Mouse (Mus musculus): ENCODE results near the gene Cabin1. TPM values are rescaled to one million over a fixed set of nuclear protein-coding genes. Genes with fewer than 3 reads are reported as not detected.

Cabin1 gene
- total RNA-seq, 1 experiment, result 59.0 TPM

DNA sequence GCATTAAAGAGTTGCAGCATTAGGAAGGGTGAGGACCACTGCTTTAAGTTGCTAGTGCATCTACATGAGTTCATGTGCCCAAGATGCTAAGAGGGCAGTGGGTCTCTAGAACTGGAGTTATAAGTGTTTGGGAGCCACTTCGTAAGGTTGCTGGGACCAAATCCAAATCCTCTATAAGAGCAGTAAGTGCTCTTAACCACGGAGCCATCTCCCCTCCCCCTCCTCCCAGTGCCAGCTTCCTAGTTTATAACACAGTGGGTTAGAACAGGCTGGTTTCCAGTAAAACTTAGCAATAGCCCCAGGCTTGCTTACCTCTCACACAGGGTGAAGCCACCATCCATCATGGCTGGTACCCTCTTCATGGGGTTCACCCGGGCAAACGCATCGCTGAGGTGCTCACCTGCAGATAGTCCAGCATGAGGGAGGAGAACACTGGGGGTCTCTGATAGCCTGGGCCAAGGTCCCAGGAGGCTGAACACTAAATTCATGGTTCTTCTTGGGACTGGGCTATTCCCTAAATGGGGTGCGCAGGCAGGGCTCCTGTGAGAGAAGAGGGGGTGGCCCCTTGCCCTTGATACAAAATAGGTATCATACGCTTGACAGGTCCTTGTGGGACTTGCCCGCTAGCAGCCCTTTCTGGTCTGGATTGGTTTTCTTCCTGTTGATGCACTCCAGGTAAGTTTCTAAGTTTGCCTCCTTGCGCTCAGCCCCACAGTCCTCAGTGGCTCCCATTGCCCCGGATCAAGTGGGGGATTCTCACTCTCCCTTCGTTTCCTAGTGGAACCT, 32.8 kb upstream of the Cabin1 start:
- no peak for DNase-seq (ENCODE audit: low read depth, low spot score)
- Histone ChIP-seq H3K36me3 (ENCODE audit: control insufficient read depth, insufficient read depth, low read length, poor library complexity, severe bottlenecking) (no peaks in the 10 kb centered on the region), H3K4me3 (ENCODE audit: insufficient read depth in 1 of 2, low read depth in 1 of 2, low read length in 2 of 2, poor library complexity in 1 of 2, severe bottlenecking in 1 of 2) (no peak overlapping the region), H3K9me3 (ENCODE audit: control insufficient read depth, insufficient read depth, low read depth, low read length) (no peaks in the 10 kb centered on the region), H3K27ac (ENCODE audit: insufficient read depth, low read depth, low read length, poor library complexity, severe bottlenecking) (no peak overlapping the region), H3K9ac (ENCODE audit: insufficient read depth, low read depth, low read length, poor library complexity, severe bottlenecking) (no peak overlapping the region), H3K4me1 (ENCODE audit: control insufficient read depth in 2 of 2, insufficient read depth in 2 of 2, low read length in 2 of 2, poor library complexity in 1 of 2) (peaks cover 4 to 22% of the 10 kb centered on the region in 2 experiments)
- TF ChIP-seq MAFK (IDR thresholded peaks at IDR 0.05; ENCODE audit: insufficient read depth, low read depth, low read length), result no peak
- no peak for TF ChIP-seq CHD2 (IDR thresholded peaks at IDR 0.05; ENCODE audit: low read depth, low read length)
- no peak for TF ChIP-seq ZC3H11A (IDR thresholded peaks at IDR 0.05; ENCODE audit: borderline replicate concordance, low read depth, low read length)
- TF ChIP-seq ZNF384 (IDR thresholded peaks at IDR 0.05; ENCODE audit: low read depth, low read length), result no peak
- no peak for TF ChIP-seq HCFC1 (IDR thresholded peaks at IDR 0.05; ENCODE audit: borderline replicate concordance, insufficient read depth, low read length)
- in situ Hi-C loops (cut with MboI; ENCODE audit: low sequenced_read_pairs in 2 of 2, unreplicated experiment in 2 of 2), result no loop called here

GRCm38 (mm10) chr10:75794880-75795279, 30.7 kb upstream of the Cabin1 start:
- Histone ChIP-seq H3K27ac (ENCODE audit: insufficient read depth, low read depth, low read length, poor library complexity, severe bottlenecking) (no peak overlapping the region), H3K9me3 (ENCODE audit: control insufficient read depth, insufficient read depth, low read depth, low read length) (no peaks in the 10 kb centered on the region), H3K4me1 (ENCODE audit: control insufficient read depth in 2 of 2, insufficient read depth in 2 of 2, low read length in 2 of 2, poor library complexity in 1 of 2) (peaks cover 4 to 22% of the 10 kb centered on the region in 2 experiments), H3K36me3 (ENCODE audit: control insufficient read depth, insufficient read depth, low read length, poor library complexity, severe bottlenecking) (no peaks in the 10 kb centered on the region), H3K9ac (ENCODE audit: insufficient read depth, low read depth, low read length, poor library complexity, severe bottlenecking) (no peak overlapping the region), H3K4me3 (ENCODE audit: insufficient read depth in 1 of 2, low read depth in 1 of 2, low read length in 2 of 2, poor library complexity in 1 of 2, severe bottlenecking in 1 of 2) (no peak overlapping the region)
- DNase-seq (ENCODE audit: low read depth, low spot score), result no peak
- no peak for TF ChIP-seq ZNF384 (IDR thresholded peaks at IDR 0.05; ENCODE audit: low read depth, low read length)
- no peak for TF ChIP-seq HCFC1 (IDR thresholded peaks at IDR 0.05; ENCODE audit: borderline replicate concordance, insufficient read depth, low read length)
- in situ Hi-C loops (cut with MboI; ENCODE audit: low sequenced_read_pairs in 2 of 2, unreplicated experiment in 2 of 2), result no loop called here

- Histone ChIP-seq H3K9ac (ENCODE audit: insufficient read depth, low read depth, low read length, poor library complexity, severe bottlenecking) (no peak overlapping the region), H3K4me1 (ENCODE audit: control insufficient read depth in 2 of 2, insufficient read depth in 2 of 2, low read length in 2 of 2, poor library complexity in 1 of 2) (peaks cover 4 to 17% of the 10 kb centered on the region in 2 experiments), H3K27ac (ENCODE audit: insufficient read depth, low read depth, low read length, poor library complexity, severe bottlenecking) (no peak overlapping the region), H3K4me3 (ENCODE audit: insufficient read depth in 1 of 2, low read depth in 1 of 2, low read length in 2 of 2, poor library complexity in 1 of 2, severe bottlenecking in 1 of 2) (no peak overlapping the region), H3K36me3 (ENCODE audit: control insufficient read depth, insufficient read depth, low read length, poor library complexity, severe bottlenecking) (no peaks in the 10 kb centered on the region), H3K9me3 (ENCODE audit: control insufficient read depth, insufficient read depth, low read depth, low read length) (no peaks in the 10 kb centered on the region)
- in situ Hi-C loops (cut with MboI; ENCODE audit: low sequenced_read_pairs in 2 of 2, unreplicated experiment in 2 of 2), result no loop called here
- no peak for DNase-seq (ENCODE audit: low read depth, low spot score)
- TF ChIP-seq MAFK (IDR thresholded peaks at IDR 0.05; ENCODE audit: insufficient read depth, low read depth, low read length) (no peak), CHD2 (IDR thresholded peaks at IDR 0.05; ENCODE audit: low read depth, low read length) (no peak), HCFC1 (IDR thresholded peaks at IDR 0.05; ENCODE audit: borderline replicate concordance, insufficient read depth, low read length) (no peak), ZC3H11A (IDR thresholded peaks at IDR 0.05; ENCODE audit: borderline replicate concordance, low read depth, low read length) (no peak), ZNF384 (IDR thresholded peaks at IDR 0.05; ENCODE audit: low read depth, low read length) (no peak)
Observed at GRCm38 (mm10) chr10:75790773-75791172, 26.6 kb upstream of the Cabin1 start.

DNA sequence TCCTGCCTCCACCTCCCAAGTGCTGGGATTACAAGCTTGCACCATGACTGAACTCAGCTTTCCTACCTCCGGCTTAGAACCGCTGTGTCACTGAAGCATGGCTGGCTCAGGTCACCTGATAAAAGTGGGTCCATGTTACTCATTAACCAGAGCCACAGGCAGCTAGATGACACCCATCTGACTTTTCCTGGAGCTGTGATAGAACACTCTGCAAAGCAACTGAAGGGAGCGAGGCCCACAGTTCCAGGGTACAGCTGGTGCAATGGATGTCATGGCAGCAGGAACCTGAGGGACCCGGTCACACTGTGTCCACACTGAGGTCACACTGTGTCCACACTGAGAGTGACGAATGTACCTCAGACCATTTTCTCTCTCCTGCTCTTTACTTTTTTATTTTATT, 25.7 kb upstream of the Cabin1 start:
- in situ Hi-C loops (cut with MboI; ENCODE audit: low sequenced_read_pairs in 2 of 2, unreplicated experiment in 2 of 2), result no loop called here
- H3K4me1 ChIP-seq (ENCODE audit: control insufficient read depth in 2 of 2, insufficient read depth in 2 of 2, low read length in 2 of 2, poor library complexity in 1 of 2), result peaks cover 1 to 13% of the 10 kb centered on the region in 2 experiments; a peak in 2 of 4 replicates
- no peak overlapping the region for H3K27ac ChIP-seq (ENCODE audit: insufficient read depth, low read depth, low read length, poor library complexity, severe bottlenecking)
- H3K4me3 ChIP-seq (ENCODE audit: insufficient read depth in 1 of 2, low read depth in 1 of 2, low read length in 2 of 2, poor library complexity in 1 of 2, severe bottlenecking in 1 of 2), result no peak overlapping the region
- no peaks in the 10 kb centered on the region for H3K9me3 ChIP-seq (ENCODE audit: control insufficient read depth, insufficient read depth, low read depth, low read length)
- TF ChIP-seq HCFC1 (IDR thresholded peaks at IDR 0.05; ENCODE audit: borderline replicate concordance, insufficient read depth, low read length), result no peak
- no peak for TF ChIP-seq MAFK (IDR thresholded peaks at IDR 0.05; ENCODE audit: insufficient read depth, low read depth, low read length)
- TF ChIP-seq CHD2 (IDR thresholded peaks at IDR 0.05; ENCODE audit: low read depth, low read length), result no peak
- TF ChIP-seq ZC3H11A (IDR thresholded peaks at IDR 0.05; ENCODE audit: borderline replicate concordance, low read depth, low read length), result no peak
- no peaks in the 10 kb centered on the region for H3K36me3 ChIP-seq (ENCODE audit: control insufficient read depth, insufficient read depth, low read length, poor library complexity, severe bottlenecking)
- no peak overlapping the region for H3K9ac ChIP-seq (ENCODE audit: insufficient read depth, low read depth, low read length, poor library complexity, severe bottlenecking)
- no peak for DNase-seq (ENCODE audit: low read depth, low spot score)
